Mouse (Mus musculus) bone marrow macrophage, adult 2 months (primary cell): ENCODE results near the gene Ace2. TPM values are rescaled to one million over a fixed set of nuclear protein-coding genes. Genes with fewer than 3 reads are reported as not detected.

Experiments used
- H3K27ac ChIP-seq: 2 replicates; pipeline ENCODE4 v1.5.1; 2012; ENCODE audit warnings: low read depth, low read length; ENCODE audit not compliant: insufficient read depth
- H3K4me1 ChIP-seq: 2 replicates; pipeline ENCODE4 v1.6.1; 2012; ENCODE audit warnings: low read length; ENCODE audit not compliant: control insufficient read depth, insufficient read depth
- H3K4me3 ChIP-seq: 2 replicates; pipeline ENCODE4 v1.5.1; 2012; ENCODE audit warnings: mild to moderate bottlenecking, low read length, moderate library complexity; ENCODE audit not compliant: insufficient read depth
- CTCF ChIP-seq: IDR thresholded peaks from 2 replicates; pipeline ENCODE4 v1.5.1; 2012; ENCODE audit warnings: low read depth, mild to moderate bottlenecking, low read length, moderate library complexity
- POLR2A ChIP-seq: IDR thresholded peaks from 2 replicates; pipeline ENCODE4 v1.6.1; 2012; ENCODE audit warnings: mild to moderate bottlenecking, low read depth, low read length, borderline replicate concordance
- polyA plus RNA-seq: library from polyadenylated mRNA; stranded (reverse); fragments of >200 nt; gene quantifications from 2 replicates; pipeline ENCODE4 v1.2.4, GENCODE M21; 2012; ENCODE audit not compliant: missing spikeins, insufficient read depth, insufficient read length

The Ace2 gene
- polyA plus RNA-seq, 1 experiment = not detected

GRCm38 (mm10) chrX:164178856-164179255 lies 39.7 kb downstream of the Ace2 start:
- Histone ChIP-seq H3K4me3 (no peak overlapping the region), H3K4me1 (no peaks in the 10 kb centered on the region), H3K27ac (no peak overlapping the region)
- TF ChIP-seq CTCF (no peak), POLR2A (no peak)

GRCm38 (mm10) chrX:164179746-164180145 lies 40.6 kb downstream of the Ace2 start:
- no peak for TF ChIP-seq CTCF
- TF ChIP-seq POLR2A = no peak
- H3K27ac ChIP-seq = no peak overlapping the region
- H3K4me3 ChIP-seq = no peak overlapping the region
- H3K4me1 ChIP-seq = no peaks in the 10 kb centered on the region

GRCm38 (mm10) chrX:164183844-164184243 lies 44.7 kb downstream of the Ace2 start:
- no peak overlapping the region for H3K27ac ChIP-seq
- H3K4me3 ChIP-seq = no peak overlapping the region
- H3K4me1 ChIP-seq = no peaks in the 10 kb centered on the region
- TF ChIP-seq CTCF = no peak
- no peak for TF ChIP-seq POLR2A

GRCm38 (mm10) chrX:164189880-164190279 lies 50.7 kb downstream of the Ace2 start:
- TF ChIP-seq POLR2A = no peak
- H3K4me1 ChIP-seq = no peaks in the 10 kb centered on the region
- H3K27ac ChIP-seq = no peak overlapping the region
- no peak overlapping the region for H3K4me3 ChIP-seq

- no peak overlapping the region for H3K27ac ChIP-seq
- H3K4me1 ChIP-seq = peaks cover 3% of the 10 kb centered on the region; the same call in 1 of the 2 replicates
- TF ChIP-seq CTCF (no peak), POLR2A (no peak)
Measured at GRCm38 (mm10) chrX:164197679-164198078, 58.5 kb downstream of the Ace2 start.

GRCm38 (mm10) chrX:164200547-164200946 lies 61.4 kb downstream of the Ace2 start:
- TF ChIP-seq POLR2A (no peak), CTCF (no peak)
- Histone ChIP-seq H3K4me3 (no peak overlapping the region), H3K4me1 (peaks cover 3% of the 10 kb centered on the region; the same call in 1 of the 2 replicates)

More at GRCm38 (mm10) chrX:164197679-164198078, 58.5 kb downstream of the Ace2 start:
- H3K4me3 ChIP-seq = no peak overlapping the region

GRCm38 (mm10) chrX:164221989-164222388 lies 82.9 kb downstream of the Ace2 start:
- Histone ChIP-seq H3K27ac (no peak overlapping the region), H3K4me1 (no peaks in the 10 kb centered on the region), H3K4me3 (no peak overlapping the region)
- no peak for TF ChIP-seq CTCF
- TF ChIP-seq POLR2A = no peak

More at GRCm38 (mm10) chrX:164200547-164200946, 61.4 kb downstream of the Ace2 start:
- no peak overlapping the region for H3K27ac ChIP-seq

GRCm38 (mm10) chrX:164233380-164233779 lies 94.2 kb downstream of the Ace2 start:
- Histone ChIP-seq H3K27ac (no peak overlapping the region), H3K4me3 (no peak overlapping the region), H3K4me1 (no peaks in the 10 kb centered on the region)
- no peak for TF ChIP-seq POLR2A
- TF ChIP-seq CTCF = no peak

Other genes starting within 250 kb of the Ace2 start
- 241 and 251 TPM in 2 replicates for gene Ap1s2, start 230.3 kb upstream of the Ace2 start, polyA plus RNA-seq
- 36.3 and 52.5 TPM in 2 replicates for gene Zrsr2, start 180.7 kb upstream of the Ace2 start, polyA plus RNA-seq
- 5.1 and 5.5 TPM in 2 replicates for gene Car5b, start 111.3 kb upstream of the Ace2 start, polyA plus RNA-seq
- 3.3 and 4.7 TPM in 2 replicates for gene Siah1b, start 62.8 kb upstream of the Ace2 start, polyA plus RNA-seq
- gene Cltrn, start 50.5 kb upstream of the Ace2 start, polyA plus RNA-seq = not detected in 2 replicates
- 0.19 TPM in 1 of 2 replicates, not detected in the other for gene Bmx, start 118.9 kb downstream of the Ace2 start, polyA plus RNA-seq
- 8.0 and 10.1 TPM in 2 replicates for gene Pir, start 130.0 kb downstream of the Ace2 start, polyA plus RNA-seq
- gene Vegfd, start 234.0 kb downstream of the Ace2 start, polyA plus RNA-seq = 0.27 TPM in 1 of 2 replicates, not detected in the other